Mouse (Mus musculus) thymus, postnatal 10 days (tissue): ENCODE data around the gene Edem3.
"Not testable (repeated sequence)": the region's sequence is repeated elsewhere in the genome, so short reads cannot be mapped to it uniquely, and the experiment has no call there.

ENCODE experiments used
- DNase-seq, 2 experiments: peaks; one replicate each; pipeline ENCODE4 v3.0.0; 2021; ENCODE audit warnings: low spot score in 2 of 2

Edem3 gene

DNA sequence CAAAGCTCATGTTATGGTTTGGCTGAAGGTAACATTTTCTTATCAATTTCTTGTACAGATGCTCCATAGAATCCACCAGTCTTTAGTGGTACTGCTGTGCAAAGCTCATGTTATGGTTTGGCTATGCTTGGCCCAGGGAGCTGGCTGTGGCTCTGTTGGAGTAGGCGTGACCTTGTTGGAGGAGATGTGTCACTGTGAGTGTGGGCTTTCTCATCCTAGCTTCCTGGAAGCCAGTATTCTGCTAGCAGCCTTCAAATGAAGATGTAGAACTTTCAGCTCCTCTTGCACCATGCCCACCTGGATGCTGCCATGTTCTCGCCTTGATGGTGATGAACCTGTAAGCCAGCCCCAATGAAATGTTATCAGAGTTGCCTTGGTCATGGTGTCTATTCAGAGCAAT lies 5.3 kb upstream of the Edem3 start:
- DNase-seq: not testable (repeated sequence)

DNA sequence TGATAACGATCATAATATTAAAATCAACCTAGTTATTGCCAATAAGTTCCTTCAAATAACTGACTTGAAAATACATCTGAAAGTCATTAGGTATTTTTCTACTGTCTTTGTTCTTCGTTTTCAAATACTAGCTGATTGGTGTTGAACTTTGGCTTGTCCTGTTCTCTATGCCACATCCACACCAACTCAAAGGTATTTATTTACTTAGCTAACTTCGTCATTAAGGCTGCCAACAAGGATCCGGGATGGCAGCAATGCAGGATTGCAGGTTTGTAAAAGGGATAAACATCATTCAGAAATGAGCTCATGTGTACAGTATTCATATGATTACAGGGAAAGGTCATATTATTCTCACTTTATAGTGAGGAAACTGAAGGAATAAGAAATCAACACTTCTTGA lies 2.2 kb upstream of the Edem3 start:
- DNase-seq: no peak

DNA sequence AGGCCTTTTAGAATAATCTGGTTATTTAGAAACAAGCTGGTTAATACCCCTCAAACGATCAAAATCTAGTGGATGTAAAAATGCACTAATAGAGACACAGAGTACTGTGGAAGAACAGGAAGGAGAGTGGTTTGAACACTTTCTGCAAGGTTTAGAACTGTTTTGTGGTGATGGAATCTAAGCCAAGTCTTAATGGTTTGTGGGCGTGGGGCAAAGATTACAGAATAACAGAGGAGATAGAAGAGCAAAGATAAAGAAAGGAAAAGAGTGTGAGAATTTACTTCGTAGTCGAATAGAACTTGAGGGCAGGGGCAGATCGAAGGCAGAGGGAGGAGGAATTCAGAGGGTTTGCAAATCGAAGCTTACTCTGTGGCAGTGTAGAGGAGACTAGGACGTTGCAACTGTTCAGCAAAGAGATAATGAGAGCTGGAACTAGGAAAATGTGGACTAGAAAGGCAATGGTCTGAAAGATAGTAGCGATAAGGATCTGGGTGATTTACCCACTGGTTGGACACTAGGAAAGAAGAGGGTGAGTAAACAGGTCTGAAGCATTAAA lies 1.7 kb upstream of the Edem3 start:
- no peak for DNase-seq

DNA sequence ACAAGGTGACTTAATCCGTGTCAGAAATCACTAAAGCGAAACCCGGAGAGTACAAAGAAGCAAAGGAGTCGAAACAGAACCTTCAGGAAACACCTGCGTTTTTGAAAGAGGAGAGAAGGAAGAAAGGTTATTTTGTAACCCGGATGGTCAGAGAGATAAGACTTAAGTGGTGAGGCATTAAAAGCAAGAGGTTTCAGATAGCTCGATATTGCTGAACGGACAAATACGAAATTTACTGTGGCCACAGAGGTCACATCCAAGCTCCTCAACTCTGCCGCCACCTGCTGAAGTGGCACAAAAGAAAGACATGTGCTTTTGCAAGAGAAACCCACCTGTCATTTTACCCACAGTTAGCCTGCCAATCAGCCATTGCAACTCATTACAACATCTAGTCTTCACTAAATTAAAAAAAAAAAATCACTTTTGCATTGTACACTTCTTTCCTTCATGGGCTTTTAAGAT lies 1.1 kb upstream of the Edem3 start:
- peak; percentile 12 to 18 for DNase-seq

DNA sequence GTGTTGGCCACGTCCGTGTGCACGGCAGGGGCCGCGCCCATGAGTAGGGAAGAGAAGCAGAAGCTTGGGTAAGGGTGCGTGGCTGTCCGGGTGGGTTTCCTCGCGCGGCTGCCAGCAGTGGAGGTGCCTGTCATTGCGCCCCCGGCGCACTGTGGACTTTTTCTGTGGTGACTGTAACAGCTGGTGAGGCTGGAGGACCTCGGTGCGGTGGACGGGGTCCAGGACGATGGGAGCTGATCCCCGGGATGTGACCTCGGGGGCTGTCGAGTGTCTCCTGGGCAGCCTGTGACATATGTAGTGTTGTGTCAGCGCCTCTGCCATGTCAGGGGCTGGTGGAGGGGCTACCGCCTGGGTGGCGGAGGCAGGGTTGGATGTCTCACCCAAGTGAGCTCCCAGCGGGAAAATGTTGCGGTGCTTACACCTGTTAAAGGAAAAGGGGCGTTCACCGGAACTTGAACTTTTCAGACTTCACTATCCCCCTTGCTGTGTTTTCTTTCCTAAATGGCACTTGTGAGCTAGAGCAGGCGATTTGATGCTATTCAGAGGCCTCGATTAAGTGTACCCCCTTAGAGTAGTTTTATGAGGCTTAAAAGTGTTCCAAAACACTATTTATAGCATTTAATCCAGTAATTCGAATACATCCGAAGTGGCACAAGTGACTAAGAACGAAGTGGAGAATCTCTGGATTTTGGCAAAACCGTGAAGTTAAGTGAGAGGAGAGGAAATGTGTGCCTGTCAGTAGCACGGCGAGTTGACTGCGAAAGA lies 671 bp downstream of the Edem3 start:
- no peak for DNase-seq

DNA sequence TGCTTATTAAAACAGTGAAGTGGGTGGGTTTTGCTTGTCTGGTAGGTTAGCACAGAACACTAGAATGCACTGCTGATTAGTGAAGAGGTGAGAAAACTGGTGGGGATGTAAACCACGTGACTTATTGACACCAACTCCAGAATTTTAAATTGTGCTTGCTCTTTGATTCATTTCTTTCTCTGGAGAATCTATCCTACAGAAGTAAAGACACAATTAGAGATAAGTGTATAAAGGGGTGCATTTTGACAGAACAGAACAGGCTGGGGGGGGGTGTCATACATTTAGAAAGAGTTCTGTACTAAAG lies 1.2 kb downstream of the Edem3 start:
- DNase-seq: no peak

DNA sequence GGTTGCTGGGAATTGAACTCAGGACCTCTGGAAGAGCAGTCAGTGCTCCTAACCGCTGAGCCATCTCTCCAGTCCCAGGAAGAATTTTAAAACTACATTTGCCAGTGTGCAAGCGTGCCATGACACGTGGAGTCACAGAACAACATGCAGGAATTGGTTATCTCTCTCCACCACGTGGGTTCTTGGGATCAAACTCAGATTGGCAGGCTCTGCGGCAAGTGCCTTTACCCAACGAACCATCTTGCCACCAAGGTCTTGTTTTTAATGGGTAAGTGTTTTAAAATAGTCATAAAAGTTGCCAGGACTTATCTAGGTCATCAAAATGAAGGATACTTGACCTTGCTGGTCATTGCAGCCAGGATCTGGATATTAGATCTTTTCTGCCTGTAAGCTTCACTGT lies 3.1 kb downstream of the Edem3 start:
- no peak for DNase-seq

DNA sequence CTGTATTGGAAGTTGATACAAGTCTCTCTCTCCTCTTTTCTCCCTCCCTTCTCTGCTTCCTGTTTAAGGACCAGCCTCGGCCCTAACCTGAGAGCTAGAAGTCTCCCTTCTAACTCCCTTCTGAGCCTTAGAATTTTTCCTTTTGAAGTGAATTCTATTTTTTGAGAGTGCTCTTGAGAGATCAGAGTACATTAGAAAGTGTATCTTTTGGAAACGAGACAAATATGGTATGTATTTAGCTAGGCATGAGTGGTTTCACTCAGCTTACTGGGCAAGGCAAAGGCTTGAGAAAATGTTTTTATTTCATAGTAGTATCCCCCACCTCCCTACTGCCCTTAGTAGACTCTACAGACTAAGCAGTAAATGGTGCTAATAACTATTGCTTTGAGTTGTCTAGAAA lies 3.8 kb downstream of the Edem3 start:
- no peak for DNase-seq

DNA sequence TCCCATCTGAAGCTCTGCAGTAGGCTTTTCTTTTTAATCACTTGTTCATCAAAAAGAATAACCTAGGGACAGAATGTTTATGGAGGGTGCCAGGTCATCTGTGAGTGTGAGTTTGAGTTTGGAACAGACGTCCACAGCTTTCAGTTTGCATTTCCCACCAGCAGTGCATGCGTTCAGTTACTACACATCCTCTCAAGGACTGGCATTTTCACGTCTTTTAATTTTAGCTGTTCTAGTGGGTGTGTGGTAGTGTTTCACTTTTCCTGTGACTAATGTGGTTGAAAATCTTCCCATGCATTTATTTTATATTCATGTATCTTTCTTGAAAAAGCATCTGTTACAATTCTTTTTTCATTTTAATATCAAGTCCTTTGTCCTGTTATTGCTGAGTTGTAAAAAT lies 9.1 kb downstream of the Edem3 start:
- no peak for DNase-seq

DNA sequence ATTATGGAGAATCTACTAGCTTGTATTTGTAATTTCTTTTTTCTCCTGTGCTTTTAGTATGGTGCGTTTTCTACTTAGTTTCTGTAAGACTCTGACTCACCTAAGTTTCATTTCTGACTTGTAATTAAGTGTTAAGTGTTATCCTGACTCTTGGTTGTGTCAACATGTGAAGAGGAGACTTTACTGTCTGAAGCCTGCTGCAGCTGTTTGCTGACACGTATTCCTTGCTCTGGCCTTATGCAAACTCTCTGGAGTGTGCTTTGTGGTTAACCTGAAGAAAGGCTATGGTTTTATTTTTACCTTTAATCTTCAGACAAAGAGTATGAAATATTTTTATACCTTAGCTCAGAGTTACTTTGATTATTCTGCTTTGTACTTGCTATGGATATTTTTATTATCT lies 11.0 kb downstream of the Edem3 start:
- DNase-seq: no peak

DNA sequence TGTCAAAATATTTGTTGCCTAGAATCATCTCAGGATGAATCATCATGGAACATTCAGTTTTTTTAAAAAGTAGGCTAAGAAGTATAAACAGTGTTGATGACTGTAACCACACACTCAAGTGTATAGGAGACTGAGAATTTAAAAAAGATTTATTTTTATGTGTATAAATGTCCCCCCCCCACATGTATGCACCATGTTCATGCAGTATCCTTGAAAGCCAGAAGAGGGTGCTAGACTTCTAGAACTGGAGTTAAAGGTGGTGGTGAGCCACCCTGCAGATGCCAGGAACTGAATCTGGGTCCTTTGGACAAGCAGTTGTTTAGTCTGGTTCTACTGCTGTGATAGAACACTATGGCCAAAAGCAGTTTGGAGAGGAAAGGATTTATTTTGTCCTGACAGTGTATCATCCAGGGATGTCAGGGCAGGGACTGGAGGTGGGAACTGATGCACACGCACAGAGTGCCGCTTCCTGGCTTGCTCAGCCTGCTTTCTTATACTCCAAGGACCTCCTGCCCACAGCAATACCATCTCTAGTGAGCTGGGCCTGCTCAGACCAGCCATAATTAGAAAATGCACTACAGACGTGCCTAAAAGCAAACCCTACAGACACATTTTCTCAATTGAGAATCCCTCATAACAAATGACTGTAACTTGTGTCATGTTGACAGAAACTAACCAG lies 11.9 kb downstream of the Edem3 start:
- DNase-seq: no peak

DNA sequence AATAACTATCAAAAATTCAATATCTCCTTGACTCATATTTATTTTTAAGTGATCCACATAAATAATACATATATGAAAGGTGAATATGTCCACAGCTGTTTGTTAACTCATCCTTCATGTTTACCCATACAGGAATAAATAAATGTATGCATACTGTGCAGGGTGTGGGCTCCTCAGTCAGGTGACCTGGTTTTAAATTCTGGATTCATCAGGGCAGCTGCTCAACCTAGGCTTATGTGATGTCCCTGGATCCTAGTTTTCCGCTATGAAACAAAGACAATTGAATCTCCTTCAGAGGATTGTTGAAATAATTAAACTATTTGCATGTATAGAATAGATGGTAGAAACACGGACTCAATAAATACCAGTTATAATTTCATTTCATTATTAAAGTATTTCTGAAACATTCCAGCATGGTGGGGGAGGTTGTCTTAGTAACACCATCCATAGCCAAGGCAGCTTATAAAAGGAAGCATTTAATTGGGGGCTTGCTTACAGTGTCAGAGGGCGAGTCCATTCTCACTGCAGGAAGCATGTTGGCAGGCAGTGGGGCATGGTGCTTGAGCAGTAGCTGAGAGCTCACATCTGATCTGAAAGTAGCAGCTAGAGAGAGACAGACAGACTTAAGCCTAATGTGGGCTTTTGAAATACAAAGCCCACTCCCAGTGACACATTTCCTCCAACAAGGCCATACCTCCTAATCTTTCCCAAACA lies 14.2 kb downstream of the Edem3 start:
- DNase-seq: no peak

DNA sequence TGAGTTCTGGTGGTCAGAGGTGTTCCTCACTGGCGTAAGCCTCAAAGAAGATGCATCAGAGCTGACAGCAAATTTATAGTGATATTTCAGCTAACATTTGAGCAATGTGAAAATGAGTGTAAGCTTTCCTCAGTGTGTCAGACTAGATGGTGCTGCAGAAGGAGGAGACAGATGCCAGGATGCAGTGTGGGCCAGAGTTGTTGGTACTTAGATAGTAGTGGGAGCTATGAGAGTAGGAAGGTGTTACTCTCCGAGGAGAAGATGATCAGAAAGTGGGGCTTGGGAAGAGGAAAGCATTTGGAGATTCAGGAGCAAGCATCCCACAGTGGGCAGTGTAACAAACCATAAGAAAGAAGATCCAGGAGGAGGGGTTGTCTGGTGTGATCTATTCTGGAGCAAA lies 22.4 kb downstream of the Edem3 start:
- DNase-seq: no peak

DNA sequence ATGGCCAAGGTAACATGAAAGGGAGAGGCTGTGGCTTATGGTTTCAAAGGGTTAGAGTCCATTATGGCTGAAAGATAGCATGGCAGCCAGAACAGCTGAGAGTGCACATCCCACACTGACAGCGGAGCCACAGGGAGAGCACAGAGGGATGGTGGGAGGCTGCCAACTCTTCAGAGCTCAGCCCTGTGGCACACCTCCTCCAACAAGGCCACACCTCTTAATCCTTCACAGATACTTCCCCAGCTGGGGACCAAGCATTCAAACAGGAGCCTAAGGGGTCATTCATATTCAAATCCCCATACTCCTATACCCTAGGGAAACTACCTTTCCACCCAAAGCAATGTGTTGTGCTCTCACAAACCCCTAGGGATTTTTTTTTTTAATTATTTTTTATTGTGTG lies 23.4 kb downstream of the Edem3 start:
- no peak for DNase-seq

DNA sequence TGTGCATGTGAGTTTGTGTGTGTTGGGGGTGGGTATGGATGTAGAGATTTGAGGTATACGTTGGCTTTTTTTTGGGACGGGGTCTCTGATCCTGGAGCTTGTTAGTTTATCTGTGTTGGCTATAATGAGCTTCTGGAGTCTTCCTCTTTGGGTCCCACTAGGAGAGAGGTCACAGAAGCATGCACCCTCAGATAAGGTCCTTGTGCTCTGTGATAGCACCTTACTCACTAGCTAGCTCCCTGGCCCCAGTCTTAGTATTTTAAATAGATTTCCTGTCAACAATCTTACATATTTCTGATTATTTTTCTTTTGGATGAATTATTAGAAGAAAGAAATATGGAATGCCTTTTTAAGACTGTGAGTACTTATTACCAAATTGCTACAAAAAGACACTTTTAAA lies 24.1 kb downstream of the Edem3 start:
- DNase-seq: no peak

DNA sequence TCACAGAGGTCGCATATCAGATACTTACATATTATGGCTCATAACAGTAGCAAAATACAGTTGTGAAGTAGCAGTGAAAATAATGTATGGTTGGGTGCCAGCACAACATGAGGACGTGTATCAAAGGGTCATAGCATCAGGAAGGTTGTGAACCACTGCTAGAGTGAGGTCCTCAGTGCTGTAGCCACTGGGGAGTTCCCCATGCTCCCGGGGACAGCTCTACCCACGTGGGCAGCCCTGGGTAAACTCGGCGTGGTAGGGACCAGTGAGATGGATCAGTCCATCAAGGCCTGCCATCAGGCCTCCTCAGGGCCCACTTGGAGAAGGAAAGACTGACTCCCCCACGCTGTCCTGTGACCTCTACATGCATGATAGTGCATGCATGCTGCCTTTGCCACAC lies 26.3 kb downstream of the Edem3 start:
- no peak for DNase-seq

DNA sequence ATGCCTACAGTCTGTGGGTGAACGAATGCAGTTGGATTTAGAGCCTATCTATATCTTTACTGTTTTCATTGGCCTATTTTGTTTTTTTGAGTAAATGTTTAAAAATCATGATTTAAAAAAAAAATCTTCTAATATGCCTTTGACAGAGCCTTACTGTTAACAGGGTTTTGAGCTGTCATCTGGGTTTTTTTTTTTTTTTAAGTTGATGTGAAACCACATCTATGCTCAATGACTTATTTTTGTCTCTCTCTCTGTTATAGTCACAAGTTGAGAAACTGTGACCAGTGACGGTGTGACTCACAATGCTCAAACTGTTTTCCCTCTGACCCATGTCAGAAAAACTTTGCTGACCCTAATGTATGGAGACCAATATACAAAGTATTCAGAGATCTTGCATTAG lies 28.2 kb downstream of the Edem3 start:
- DNase-seq: no peak

DNA sequence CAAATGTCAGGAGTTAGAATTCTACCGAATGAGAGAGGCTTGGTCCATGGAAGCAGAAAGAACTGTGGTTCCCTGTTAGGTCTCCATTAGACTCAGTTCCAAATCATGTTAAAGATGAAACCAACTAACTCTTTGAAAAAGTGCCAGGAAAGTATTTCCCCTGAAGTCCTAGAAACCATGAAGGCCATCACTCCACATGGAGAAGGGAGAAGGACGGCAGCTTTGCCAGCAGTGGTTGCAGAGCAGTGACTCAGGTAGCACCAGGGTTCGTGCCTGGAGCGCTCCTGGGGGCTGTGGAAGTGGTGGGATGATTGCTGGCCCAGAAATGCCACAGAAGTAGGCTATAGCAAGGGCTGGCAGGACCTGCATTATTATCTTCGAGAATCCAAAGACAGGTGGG lies 31.2 kb downstream of the Edem3 start:
- no peak for DNase-seq

DNA sequence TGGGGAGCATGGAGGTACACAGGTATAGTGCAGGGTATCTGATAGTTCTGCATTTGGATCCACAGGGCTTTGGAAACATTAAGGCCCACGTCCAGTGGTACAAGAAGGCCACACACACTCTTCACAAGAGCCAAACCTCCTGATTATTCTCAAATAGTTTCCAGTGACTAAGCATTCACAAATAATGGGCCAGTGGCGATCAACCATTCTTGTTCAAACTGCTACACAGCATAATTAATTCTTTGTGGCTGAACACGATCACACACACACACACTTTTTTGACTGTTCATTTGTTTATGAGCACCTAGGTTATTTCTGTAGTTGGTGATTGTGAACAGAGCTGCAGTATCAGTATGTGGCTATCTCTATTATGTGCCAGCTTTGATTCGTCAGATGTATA lies 34.0 kb downstream of the Edem3 start:
- no peak for DNase-seq

DNA sequence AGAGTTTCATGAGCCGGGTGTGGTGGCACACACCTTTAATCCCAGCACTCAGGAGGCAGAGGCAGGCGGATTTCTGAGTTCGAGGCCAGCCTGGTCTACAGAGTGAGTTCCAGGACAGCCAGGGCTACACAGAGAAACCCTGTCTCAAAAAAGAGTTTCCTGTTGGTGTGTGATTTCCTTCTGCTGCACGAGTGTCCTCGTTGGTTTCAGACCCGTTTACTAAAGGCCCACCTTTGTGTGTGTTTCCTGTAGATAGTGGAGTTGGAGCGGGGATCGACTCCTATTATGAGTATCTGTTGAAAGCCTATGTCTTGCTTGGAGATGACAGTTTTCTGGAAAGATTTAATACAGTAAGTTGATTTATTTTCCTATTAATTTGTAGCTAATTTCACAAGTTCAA lies 36.9 kb downstream of the Edem3 start:
- not testable (repeated sequence) for DNase-seq

DNA sequence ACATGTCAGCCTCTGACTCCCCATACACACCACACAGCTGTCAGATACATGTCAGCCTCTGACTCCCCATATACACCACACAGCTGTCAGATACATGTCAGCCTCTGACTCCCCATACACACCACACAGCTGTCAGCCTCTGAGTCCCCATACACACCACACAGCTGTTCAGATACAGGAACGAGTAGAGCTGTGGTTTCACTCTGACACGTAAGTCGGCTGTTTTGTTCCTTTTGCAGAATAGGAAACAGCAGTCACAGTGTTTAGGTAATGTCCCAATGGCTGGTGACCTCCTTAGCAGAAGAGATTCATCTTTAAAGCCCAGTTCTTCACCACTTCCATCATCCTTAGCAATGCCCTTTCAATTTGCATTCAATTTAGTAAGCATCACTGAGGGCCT lies 47.6 kb downstream of the Edem3 start:
- not testable (repeated sequence) for DNase-seq

DNA sequence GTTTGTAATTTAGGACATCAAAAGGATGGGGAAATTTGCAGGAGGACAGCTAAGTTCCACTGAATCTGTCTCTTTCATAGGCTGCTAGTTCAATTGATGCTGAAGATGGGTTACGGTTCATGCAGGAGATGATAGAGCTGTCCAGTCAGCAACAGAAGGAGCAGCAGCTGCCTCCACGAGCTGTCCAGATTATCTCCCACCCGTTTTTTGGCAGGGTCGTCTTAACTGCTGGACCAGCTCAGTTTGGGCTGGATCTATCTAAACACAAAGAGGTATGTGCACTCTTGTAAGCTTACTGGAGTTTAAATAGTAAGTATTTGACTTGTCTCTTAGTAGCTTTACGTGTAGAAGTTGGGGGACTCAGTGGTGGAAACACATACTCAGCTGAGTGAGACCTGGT lies 52.1 kb downstream of the Edem3 start:
- DNase-seq: no peak
